Mouse (Mus musculus) hindbrain, embryonic 13.5 days (tissue): ENCODE results near the gene Abcf2. TPM values are rescaled to one million over a fixed set of nuclear protein-coding genes. Genes with fewer than 3 reads are reported as not detected.
"Not testable (repeated sequence)": the region's sequence is repeated elsewhere in the genome, so short reads cannot be mapped to it uniquely, and the experiment has no call there.

Source experiments
- ATAC-seq: fragments of 200-750 bp; cut with Nextera tagmentation; 2 replicates; pipeline ENCODE4 v1.8.0; 2017; ENCODE audit warnings: moderate TSS enrichment; ENCODE audit not compliant: low FRiP score
- H3K27ac ChIP-seq: fragments of 300-500 bp; sonication (generic); 2 replicates; pipeline ENCODE4 v1.5.1; 2015; ENCODE audit warnings: inconsistent platforms, mild to moderate bottlenecking, moderate library complexity
- H3K27me3 ChIP-seq: fragments of 300-500 bp; sonication (generic); 2 replicates; pipeline ENCODE4 v1.6.1; 2015; ENCODE audit warnings: mild to moderate bottlenecking, inconsistent platforms
- H3K36me3 ChIP-seq: fragments of 300-500 bp; sonication (generic); 2 replicates; pipeline ENCODE4 v1.6.1; 2015; ENCODE audit warnings: mild to moderate bottlenecking, inconsistent platforms
- H3K4me1 ChIP-seq: fragments of 300-500 bp; sonication (generic); replicated peaks from 2 replicates; pipeline ENCODE4 v1.6.1; 2015; ENCODE audit warnings: inconsistent platforms
- H3K4me2 ChIP-seq: fragments of 300-500 bp; sonication (generic); 2 replicates; pipeline ENCODE4 v1.6.1; 2015; ENCODE audit warnings: inconsistent platforms, mild to moderate bottlenecking, moderate library complexity
- H3K4me3 ChIP-seq: fragments of 300-500 bp; sonication (generic); 2 replicates; pipeline ENCODE4 v1.5.1; 2015; ENCODE audit warnings: mild to moderate bottlenecking, inconsistent platforms
- H3K9ac ChIP-seq: fragments of 300-500 bp; sonication (generic); 2 replicates; pipeline ENCODE4 v1.6.1; 2015; ENCODE audit warnings: mild to moderate bottlenecking, inconsistent platforms
- H3K9me3 ChIP-seq: fragments of 300-500 bp; sonication (generic); 2 replicates; pipeline ENCODE4 v1.6.1; 2016; ENCODE audit warnings: inconsistent platforms
- WGBS: fragments of 180-500 bp; shearing (Covaris S2); methylation state at CpG from one replicate; pipeline ENCODE4 v1.1.7; 2015; 5-methylcytosine and 5-hydroxymethylcytosine counted together
- polyA plus RNA-seq: library from polyadenylated mRNA; unstranded; fragments of >200 nt; fragmentation: Nextera tagmentation; extraction: Ambion mirVana; gene quantifications from 2 replicates; pipeline ENCODE4 v1.2.1, GENCODE M21; 2015

Abcf2 gene
- polyA plus RNA-seq, 1 experiment from 2014 or later, result 91.6 TPM

DNA sequence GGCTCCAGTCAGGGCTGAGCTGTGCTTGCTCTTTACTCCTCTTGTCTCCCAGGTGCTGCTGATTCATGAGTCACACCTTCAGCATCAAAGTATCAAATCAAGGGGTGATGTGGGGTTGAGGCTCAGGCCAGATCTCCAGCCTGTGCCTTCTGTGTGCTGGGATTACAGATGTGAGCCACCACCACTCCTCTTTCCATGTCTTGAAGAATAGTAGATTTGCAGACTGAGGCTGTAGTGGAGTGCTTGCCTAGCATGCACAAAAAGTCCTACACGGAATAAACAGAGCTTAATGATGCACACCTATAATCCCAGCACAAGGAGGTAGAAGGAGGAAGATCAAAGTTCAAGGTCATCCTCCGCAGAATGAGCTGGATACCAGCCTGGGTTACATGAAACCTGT lies 20.6 kb downstream of the Abcf2 start, which contains the start of gene 4931409K22Rik:
Gene 4931409K22Rik, minus strand, starts transcription at position 101 of the 400 bp plus-strand sequence.
- no peak for ATAC-seq
- H3K4me3 ChIP-seq, result no peak within 1 kb of the TSS
- H3K9me3 ChIP-seq, result peaks cover 4% of the 10 kb centered on the region; the same call in 1 of the 2 replicates
- H3K36me3 ChIP-seq, result no peaks in the 10 kb centered on the region
- WGBS, result 87% methylated on average over 2 of the region's 2 CpGs
- no peak within 1 kb of the TSS for H3K9ac ChIP-seq
- no peak within 1 kb of the TSS for H3K27ac ChIP-seq
- H3K27me3 ChIP-seq, result 0 out of 2 replicates have a peak, but pooled peaks cover 7% of the 10 kb centered on the region
- H3K4me2 ChIP-seq, result no peak within 1 kb of the TSS
- peaks cover 3% of the 10 kb centered on the region for H3K4me1 ChIP-seq

DNA sequence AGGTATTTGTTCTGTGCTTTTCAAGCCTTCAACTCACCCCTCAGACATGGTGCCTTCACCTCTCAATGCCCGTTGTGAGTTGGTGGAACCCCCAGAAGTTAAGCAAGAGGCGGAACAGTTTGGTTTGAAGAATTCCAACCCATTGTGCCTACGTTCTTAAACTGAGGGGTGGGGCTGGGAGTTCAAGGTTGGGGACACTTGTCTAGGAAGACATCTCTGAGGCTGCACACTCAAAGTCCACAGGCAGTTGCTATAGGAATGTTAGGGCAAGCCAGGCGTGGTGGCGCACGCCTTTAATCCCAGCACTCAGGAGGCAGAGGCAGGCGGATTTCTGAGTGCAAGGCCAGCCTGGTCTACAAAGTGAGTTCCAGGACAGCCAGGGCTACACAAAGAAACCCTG lies 21.9 kb downstream of the Abcf2 start:
- not testable (repeated sequence) for H3K27me3 ChIP-seq, ATAC-seq, H3K27ac ChIP-seq, H3K9me3 ChIP-seq, H3K36me3 ChIP-seq, H3K9ac ChIP-seq, H3K4me2 ChIP-seq, H3K4me3 ChIP-seq
- 94% methylated on average over 7 of the region's 7 CpGs for WGBS
- peaks cover 17% of the 10 kb centered on the region for H3K4me1 ChIP-seq

DNA sequence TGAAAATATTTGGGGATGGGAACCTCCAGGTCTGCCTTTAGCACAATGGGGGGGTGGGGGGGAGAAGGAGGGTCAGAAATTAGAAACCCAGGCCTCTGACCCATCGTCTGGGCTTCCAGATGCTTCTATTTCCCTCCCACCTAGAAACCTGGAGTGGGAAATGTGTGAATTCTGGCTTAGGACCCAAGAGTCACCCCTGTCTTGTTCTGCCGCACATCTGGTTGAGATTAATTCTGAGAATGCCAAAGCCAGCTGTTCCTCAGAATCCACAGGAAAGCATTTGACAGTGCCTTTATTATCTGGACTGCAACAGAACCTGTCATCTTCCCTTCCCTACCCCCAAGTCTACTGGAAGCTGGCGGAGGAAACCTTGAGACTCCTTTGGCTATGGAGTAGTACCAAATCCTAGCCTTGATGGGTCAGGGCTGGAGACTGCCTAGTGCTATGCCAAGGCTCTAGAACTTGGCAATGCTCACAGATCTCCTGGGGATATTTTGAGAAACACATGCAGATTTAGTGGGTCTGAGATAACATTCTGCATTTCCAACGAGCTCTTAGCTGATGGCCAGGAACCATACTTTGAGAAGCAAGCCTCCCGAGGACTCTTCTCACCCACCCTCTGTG lies 23.5 kb downstream of the Abcf2 start:
- H3K9ac ChIP-seq, result no peak overlapping the region
- H3K27me3 ChIP-seq, result 0 out of 2 replicates have a peak, but pooled peaks cover 18% of the 10 kb centered on the region
- H3K9me3 ChIP-seq, result peaks cover 4% of the 10 kb centered on the region; the same call in 1 of the 2 replicates
- H3K4me2 ChIP-seq, result no peak overlapping the region
- H3K36me3 ChIP-seq, result no peaks in the 10 kb centered on the region
- ATAC-seq, result no peak
- no peak overlapping the region for H3K4me3 ChIP-seq
- 81% methylated on average over 5 of the region's 5 CpGs for WGBS
- peaks cover 24% of the 10 kb centered on the region for H3K4me1 ChIP-seq
- no peak overlapping the region for H3K27ac ChIP-seq

GRCm38 (mm10) chr5:24551317-24551688 lies 26.0 kb downstream of the Abcf2 start:
- no peak overlapping the region for H3K9ac ChIP-seq
- ATAC-seq, result peak; percentile 33; the same call in 1 of the 2 replicates
- peak overlapping the region; percentile 67 for H3K27ac ChIP-seq

GRCm38 (mm10) chr5:24550598-24551316 lies 26.5 kb downstream of the Abcf2 start:
- WGBS, result 22% methylated on average over 26 of the region's 26 CpGs
- Histone ChIP-seq H3K9ac (0 out of 2 replicates have a peak overlapping the region, but pooled peaks have one; percentile 13), H3K4me3 (no peak overlapping the region), H3K27me3 (peaks cover 27% of the 10 kb centered on the region; the same call in 1 of the 2 replicates), H3K27ac (peak overlapping the region; percentile 67), H3K36me3 (no peaks in the 10 kb centered on the region), H3K4me1 (peaks cover 24% of the 10 kb centered on the region), H3K4me2 (peak overlapping the region; percentile 40), H3K9me3 (peaks cover 1% of the 10 kb centered on the region; the same call in 1 of the 2 replicates)
- ATAC-seq, result peak; percentile 91

More at GRCm38 (mm10) chr5:24551317-24551688, 26.0 kb downstream of the Abcf2 start:
- H3K27me3 ChIP-seq, result peaks cover 27% of the 10 kb centered on the region; the same call in 1 of the 2 replicates
- no peaks in the 10 kb centered on the region for H3K36me3 ChIP-seq
- H3K9me3 ChIP-seq, result peaks cover 4% of the 10 kb centered on the region; the same call in 1 of the 2 replicates
- H3K4me1 ChIP-seq, result peaks cover 24% of the 10 kb centered on the region
- H3K4me3 ChIP-seq, result no peak overlapping the region
- WGBS, result 33% methylated on average over 2 of the region's 2 CpGs
- peak overlapping the region; percentile 40 for H3K4me2 ChIP-seq

GRCm38 (mm10) chr5:24542643-24543042 lies 34.6 kb downstream of the Abcf2 start:
- Histone ChIP-seq H3K4me2 (no peak overlapping the region), H3K4me1 (peaks cover 11% of the 10 kb centered on the region), H3K36me3 (no peaks in the 10 kb centered on the region), H3K9me3 (no peaks in the 10 kb centered on the region), H3K9ac (no peak overlapping the region), H3K27ac (no peak overlapping the region), H3K4me3 (no peak overlapping the region), H3K27me3 (peaks cover 29% of the 10 kb centered on the region; the same call in 1 of the 2 replicates)
- ATAC-seq, result no peak
- 82% methylated on average over 7 of the region's 7 CpGs for WGBS

DNA sequence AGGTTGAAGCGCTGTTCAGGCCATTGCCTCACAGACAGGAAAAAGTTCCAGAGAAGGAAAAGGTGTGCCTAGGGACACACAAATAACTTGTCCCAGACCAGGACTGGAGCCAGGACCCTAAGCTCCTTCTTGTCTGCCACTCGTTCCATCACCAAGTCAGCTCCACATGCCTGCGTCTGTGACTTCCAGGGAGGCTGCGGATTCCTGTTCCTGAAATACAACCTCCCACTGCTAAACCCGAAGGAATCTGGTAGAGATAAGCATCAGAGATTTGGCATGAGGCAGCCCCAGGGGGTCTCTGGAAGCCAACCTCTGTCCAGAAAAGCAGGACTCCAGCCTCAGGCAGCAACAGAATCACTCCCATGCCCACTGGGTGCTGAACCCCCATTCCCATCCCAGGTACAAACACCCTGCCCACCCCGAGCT lies 36.1 kb downstream of the Abcf2 start:
- Histone ChIP-seq H3K9ac (no peak overlapping the region), H3K4me1 (peaks cover 22% of the 10 kb centered on the region), H3K27ac (no peak overlapping the region), H3K9me3 (no peaks in the 10 kb centered on the region), H3K27me3 (peaks cover 29% of the 10 kb centered on the region; the same call in 1 of the 2 replicates), H3K4me2 (no peak overlapping the region), H3K4me3 (no peak overlapping the region), H3K36me3 (no peaks in the 10 kb centered on the region)
- ATAC-seq, result no peak
- 53% methylated on average over 6 of the region's 6 CpGs for WGBS

DNA sequence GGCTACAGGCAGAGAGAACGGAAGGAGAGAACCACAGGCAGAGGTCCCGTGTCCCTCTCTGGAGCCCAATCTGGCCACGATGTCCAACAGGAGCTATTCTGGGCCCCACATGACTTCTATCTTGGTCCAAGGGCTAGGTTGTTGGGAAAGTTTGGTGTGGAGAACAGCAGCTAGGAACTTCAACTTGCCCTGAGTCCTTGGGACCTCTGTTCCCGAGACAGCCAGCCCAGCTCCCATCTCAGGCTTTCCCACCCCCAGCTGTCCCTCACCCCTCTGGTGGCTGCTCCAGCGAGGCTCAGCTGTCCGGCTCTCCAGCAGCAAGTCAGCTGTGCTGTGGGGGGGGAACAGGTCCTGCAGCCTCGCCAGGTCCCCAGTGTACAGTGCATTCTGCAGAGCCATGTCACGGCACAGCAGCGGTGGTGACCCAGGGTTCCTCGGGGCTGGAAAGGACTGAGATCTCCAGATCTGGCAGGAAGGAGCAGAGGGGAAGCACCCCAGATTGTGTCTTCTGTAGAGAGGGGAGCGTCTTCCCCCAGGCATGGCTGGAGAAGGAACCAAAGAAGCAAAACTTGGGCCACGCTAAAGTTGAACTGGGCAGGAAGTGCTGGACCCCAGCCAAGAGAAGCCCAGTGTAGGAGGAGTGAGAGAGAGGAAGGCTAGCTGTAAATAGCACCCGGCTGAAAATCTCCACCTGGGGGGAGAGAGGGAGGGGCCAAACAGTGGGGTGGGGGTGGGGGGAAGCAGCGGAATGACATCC lies 36.7 kb downstream of the Abcf2 start, which contains the start of gene Asb10:
Gene Asb10, minus strand, starts transcription at position 592 of the 757 bp plus-strand sequence.
- no peak within 1 kb of the TSS for H3K4me3 ChIP-seq
- peaks cover 22% of the 10 kb centered on the region for H3K4me1 ChIP-seq
- H3K9me3 ChIP-seq, result no peaks in the 10 kb centered on the region
- no peak within 1 kb of the TSS for H3K9ac ChIP-seq
- no peak within 1 kb of the TSS for H3K4me2 ChIP-seq
- H3K27ac ChIP-seq, result no peak within 1 kb of the TSS
- no peaks in the 10 kb centered on the region for H3K36me3 ChIP-seq
- 48% methylated on average over 14 of the region's 14 CpGs for WGBS
- ATAC-seq, result no peak
- H3K27me3 ChIP-seq, result peaks cover 29% of the 10 kb centered on the region

DNA sequence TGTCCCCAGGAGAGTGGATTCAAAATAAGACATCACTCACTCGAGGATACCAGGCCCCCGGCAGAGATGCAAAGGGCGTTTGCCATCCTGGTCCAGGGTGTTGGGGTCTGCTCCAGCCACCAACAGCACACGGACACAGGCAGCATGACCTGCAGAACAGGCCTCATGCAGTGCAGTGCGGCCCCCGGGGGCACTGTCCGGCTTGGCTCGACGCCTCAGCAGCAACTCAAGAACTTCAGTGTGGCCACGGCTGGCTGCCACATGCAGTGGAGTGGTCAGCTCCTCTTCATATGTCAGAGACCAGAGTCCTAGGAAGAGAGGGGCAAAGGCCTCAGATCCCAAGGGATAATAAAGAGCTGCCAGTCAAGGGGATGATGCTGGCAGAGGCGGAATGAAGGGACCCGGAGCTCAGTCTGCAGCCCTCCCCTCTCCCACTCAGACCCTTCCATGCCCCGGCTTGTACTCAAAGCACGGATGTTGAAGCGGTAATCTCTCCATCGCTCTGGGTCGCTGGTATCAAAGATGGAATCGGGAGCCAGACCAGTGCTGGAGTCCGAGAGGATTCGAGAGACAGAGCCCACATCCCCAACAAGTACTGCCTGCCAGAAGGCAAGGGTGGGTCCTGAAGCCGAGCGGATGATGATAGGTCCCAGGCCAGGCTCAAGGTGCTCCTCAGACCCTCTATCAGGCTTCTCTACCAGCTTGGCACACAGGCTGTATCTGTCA lies 37.5 kb downstream of the Abcf2 start:
- H3K9ac ChIP-seq, result no peak overlapping the region
- peaks cover 22% of the 10 kb centered on the region for H3K4me1 ChIP-seq
- no peak overlapping the region for H3K4me3 ChIP-seq
- WGBS, result 82% methylated on average over 22 of the region's 22 CpGs
- H3K36me3 ChIP-seq, result no peaks in the 10 kb centered on the region
- no peak for ATAC-seq
- no peak overlapping the region for H3K27ac ChIP-seq
- H3K4me2 ChIP-seq, result no peak overlapping the region
- H3K9me3 ChIP-seq, result no peaks in the 10 kb centered on the region
- H3K27me3 ChIP-seq, result peaks cover 27% of the 10 kb centered on the region

DNA sequence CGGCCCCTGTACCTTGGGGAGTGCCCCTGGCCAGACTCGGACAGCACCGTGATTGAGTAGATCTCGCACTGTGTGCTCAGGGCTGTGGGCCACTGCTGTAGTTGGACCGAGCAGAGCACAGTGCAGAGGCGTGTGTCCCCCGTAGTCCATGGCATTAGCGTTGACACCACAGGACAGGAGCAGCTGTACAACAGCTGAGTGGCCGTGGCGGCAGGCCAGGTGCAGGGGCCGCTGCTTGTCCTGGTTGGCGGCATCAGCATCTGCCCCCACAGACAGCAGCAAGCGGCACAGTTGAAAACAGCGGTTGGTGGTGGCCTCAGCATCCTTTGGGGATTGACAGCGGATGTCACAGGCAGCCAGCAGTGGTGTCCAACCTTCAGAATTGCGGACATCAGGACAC lies 39.6 kb downstream of the Abcf2 start:
- Histone ChIP-seq H3K9ac (no peak overlapping the region), H3K27ac (no peak overlapping the region), H3K4me2 (no peak overlapping the region), H3K9me3 (no peaks in the 10 kb centered on the region), H3K27me3 (peaks cover 44% of the 10 kb centered on the region), H3K4me1 (peaks cover 22% of the 10 kb centered on the region), H3K36me3 (no peaks in the 10 kb centered on the region), H3K4me3 (no peak overlapping the region)
- 64% methylated on average over 16 of the region's 16 CpGs for WGBS
- ATAC-seq, result no peak

- Histone ChIP-seq H3K36me3 (no peaks in the 10 kb centered on the region), H3K9me3 (no peaks in the 10 kb centered on the region), H3K9ac (no peak overlapping the region), H3K27ac (no peak overlapping the region), H3K27me3 (peaks cover 54% of the 10 kb centered on the region), H3K4me3 (no peak overlapping the region), H3K4me2 (no peak overlapping the region), H3K4me1 (peaks cover 22% of the 10 kb centered on the region)
- WGBS, result 71% methylated on average over 5 of the region's 5 CpGs
- no peak for ATAC-seq
These were observed 40.8 kb downstream of the Abcf2 start for GRCm38 (mm10) chr5:24536511-24536910.
